Mouse (Mus musculus) MEL (cell line): ENCODE measurements at regions not wholly inside any gene's neighbourhood (a gene's known extent, or its start where the extent isn't known, plus 50 kb on each side); places are given as distances from the start of the nearest gene placed in this dataset.

ENCODE experiments used
- CHD1 ChIP-seq: IDR thresholded peaks from 2 replicates; pipeline ENCODE4 v1.6.1; 2012; ENCODE audit warnings: low read depth, mild to moderate bottlenecking, inconsistent platforms, low read length, improper control_type of control experiment
- CTCF ChIP-seq, 3 experiments: IDR thresholded peaks in 2 of 3; conservative IDR thresholded peaks in 1 of 3; 2 replicates each; pipeline ENCODE4 v1.5.1; 2011 to 2012; ENCODE audit warnings: low read length in 3 of 3, low read depth in 2 of 3, mild to moderate bottlenecking in 2 of 3, improper control_type of control experiment in 1 of 3, inconsistent platforms in 1 of 3, mixed read lengths in 1 of 3, moderate library complexity in 1 of 3; ENCODE audit not compliant: control insufficient read depth in 1 of 3, insufficient read depth in 1 of 3, poor library complexity in 1 of 3, severe bottlenecking in 1 of 3
- GABPA ChIP-seq: IDR thresholded peaks from 2 replicates; pipeline ENCODE4 v1.6.1; 2012; ENCODE audit warnings: low read depth, mild to moderate bottlenecking, inconsistent platforms, low read length, improper control_type of control experiment, moderate library complexity
- JUND ChIP-seq: IDR thresholded peaks from 2 replicates; pipeline ENCODE4 v1.6.1; 2011; ENCODE audit warnings: low read depth, mild to moderate bottlenecking, improper control_type of control experiment, low read length
- POLR2A ChIP-seq, 2 experiments: IDR thresholded peaks; 2 replicates each; pipeline ENCODE4 v1.6.1; 2011 to 2012; ENCODE audit warnings: low read length in 2 of 2, mild to moderate bottlenecking in 2 of 2, control low read depth in 1 of 2, improper control_type of control experiment in 1 of 2, low read depth in 1 of 2, moderate library complexity in 1 of 2; ENCODE audit not compliant: control insufficient read depth in 1 of 2, insufficient read depth in 1 of 2, poor library complexity in 1 of 2
- RAD21 ChIP-seq: IDR thresholded peaks from 2 replicates; pipeline ENCODE4 v1.6.1; 2011; ENCODE audit warnings: mild to moderate bottlenecking, low read depth, low read length, improper control_type of control experiment
- ZC3H11A ChIP-seq: IDR thresholded peaks from 2 replicates; pipeline ENCODE4 v1.6.1; 2012; ENCODE audit warnings: low read depth, mild to moderate bottlenecking, inconsistent platforms, low read length, improper control_type of control experiment
- ZMIZ1 ChIP-seq: IDR thresholded peaks from 2 replicates; pipeline ENCODE4 v1.6.1; 2012; ENCODE audit warnings: low read depth, mild to moderate bottlenecking, inconsistent platforms, low read length, improper control_type of control experiment, moderate library complexity

GRCm38 (mm10) chr2:116652106-116652505 lies 226.4 kb upstream of the Tmco5 start:
- TF ChIP-seq RAD21 (no peak), CTCF (IDR thresholded peaks at IDR 0.05 in 2 of 3, conservative IDR thresholded peaks at IDR 0.05 in 1 of 3; ENCODE audit: control insufficient read depth in 1 of 3, insufficient read depth in 1 of 3, low read depth in 2 of 3, low read length in 3 of 3, poor library complexity in 1 of 3, severe bottlenecking in 1 of 3) (no peak), ZC3H11A (no peak), POLR2A (IDR thresholded peaks at IDR 0.05; ENCODE audit: control insufficient read depth in 1 of 2, insufficient read depth in 1 of 2, low read depth in 1 of 2, low read length in 2 of 2, poor library complexity in 1 of 2) (no peak), ZMIZ1 (no peak), GABPA (no peak), JUND (no peak), CHD1 (no peak)
